In the genomic region with DNA sequence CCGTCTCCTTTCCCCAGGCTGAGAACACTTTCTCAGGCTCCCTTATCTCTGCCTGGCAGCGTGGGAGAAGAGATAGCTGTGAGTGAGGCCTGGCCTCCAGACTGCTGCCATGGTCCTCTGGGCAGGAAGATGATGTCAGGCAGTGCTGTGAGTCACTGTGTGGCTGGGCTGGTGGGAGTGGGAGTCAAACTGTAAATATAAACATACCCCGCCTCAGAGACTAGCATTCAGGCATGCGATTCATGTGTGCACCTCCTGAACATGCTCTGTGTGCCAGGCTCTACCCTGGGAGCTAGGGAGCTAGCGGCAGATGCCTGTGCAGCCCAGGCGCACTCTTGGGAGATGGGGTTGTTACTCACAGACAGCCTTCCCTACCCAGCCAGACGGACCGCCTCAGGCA, we compare ENCODE assay signal across 11 mouse cellular contexts. TPM values are rescaled to one million over a fixed set of nuclear protein-coding genes. Genes with fewer than 3 reads are reported as not detected.
DNase-seq lines count a peak whose midpoint lies in the region; ATAC-seq lines count a peak whose summit lies in the region.
"Had no signal": no experiment of that assay in that cellular context is flagged by ENCODE, and none has a peak within 500 bp of the region (broad histone marks: within the 10 kb centered on the region; RNA-seq: fewer than 3 reads in every experiment).

No protein-coding gene starts in this region.

- H3K4me2 ChIP-seq in hindbrain, embryonic 16.5 days (ENCODE audit: low read length): no peak overlapping the region
- no peak overlapping the region for H3K4me2 ChIP-seq in heart, embryonic 14.5 days (ENCODE audit: low read length)
- H3K4me2 ChIP-seq in midbrain, embryonic 11.5 days: no peak overlapping the region
- H3K4me2 ChIP-seq: forebrain, embryonic 12.5 days; liver, embryonic 13.5 days; midbrain, embryonic 12.5 days; stomach, embryonic 15.5 days had no signal

- no peak overlapping the region for H3K4me3 ChIP-seq in hindbrain, embryonic 10.5 days
- no peak overlapping the region for H3K4me3 ChIP-seq in hindbrain, embryonic 16.5 days (ENCODE audit: low read length)
- H3K4me3 ChIP-seq in heart, embryonic 14.5 days (ENCODE audit: control insufficient read depth in 1 of 2, insufficient read depth in 1 of 2, low read depth in 1 of 2, low read length in 2 of 2): no peak overlapping the region
- H3K4me3 ChIP-seq in midbrain, embryonic 11.5 days (ENCODE audit: low read depth, low read length): no peak overlapping the region
- H3K4me3 ChIP-seq: forebrain, embryonic 12.5 days; liver, embryonic 13.5 days; midbrain, embryonic 12.5 days; stomach, embryonic 15.5 days had no signal

- no peak overlapping the region for H3K9ac ChIP-seq in hindbrain, embryonic 16.5 days (ENCODE audit: low read depth, low read length)
- H3K9ac ChIP-seq in heart, embryonic 14.5 days (ENCODE audit: low read length): no peak overlapping the region
- H3K9ac ChIP-seq in midbrain, embryonic 11.5 days (ENCODE audit: low read length): no peak overlapping the region
- H3K9ac ChIP-seq: forebrain, embryonic 12.5 days; liver, embryonic 13.5 days; midbrain, embryonic 12.5 days; stomach, embryonic 15.5 days had no signal

- peak overlapping the region; percentile 35; the same call in 1 of the 2 replicates for H3K27ac ChIP-seq in hindbrain, embryonic 10.5 days
- no peak overlapping the region for H3K27ac ChIP-seq in hindbrain, embryonic 16.5 days (ENCODE audit: low read depth, low read length)
- peak overlapping the region; percentile 23 to 55; a peak in 2 of 4 replicates for H3K27ac ChIP-seq in heart, embryonic 14.5 days (replicated peaks in 1 of 2; ENCODE audit: control insufficient read depth in 1 of 2, insufficient read depth in 1 of 2, low read depth in 2 of 2, low read length in 2 of 2)
- H3K27ac ChIP-seq in midbrain, embryonic 11.5 days (ENCODE audit: low read depth, low read length): no peak overlapping the region
- H3K27ac ChIP-seq: forebrain, embryonic 12.5 days; liver, embryonic 13.5 days; midbrain, embryonic 12.5 days; stomach, embryonic 15.5 days had no signal

- peaks cover 9% of the 10 kb centered on the region for H3K4me1 ChIP-seq in hindbrain, embryonic 10.5 days (replicated peaks)
- H3K4me1 ChIP-seq in hindbrain, embryonic 16.5 days (ENCODE audit: control insufficient read depth, insufficient read depth, low read depth, low read length): no peaks in the 10 kb centered on the region
- peaks cover 18 to 26% of the 10 kb centered on the region in 2 experiments for H3K4me1 ChIP-seq in heart, embryonic 14.5 days (ENCODE audit: control insufficient read depth in 2 of 2, insufficient read depth in 2 of 2, low read length in 2 of 2)
- H3K4me1 ChIP-seq in midbrain, embryonic 11.5 days (ENCODE audit: control insufficient read depth, insufficient read depth, low read length): no peaks in the 10 kb centered on the region; the same call in 1 of the 2 replicates
- H3K4me1 ChIP-seq: forebrain, embryonic 12.5 days; liver, embryonic 13.5 days; midbrain, embryonic 12.5 days had no signal

- H3K36me3 ChIP-seq in hindbrain, embryonic 10.5 days: no peaks in the 10 kb centered on the region
- no peaks in the 10 kb centered on the region for H3K36me3 ChIP-seq in hindbrain, embryonic 16.5 days (ENCODE audit: control insufficient read depth, insufficient read depth, low read length)
- H3K36me3 ChIP-seq in heart, embryonic 14.5 days (ENCODE audit: control insufficient read depth, insufficient read depth, low read length): no peaks in the 10 kb centered on the region
- H3K36me3 ChIP-seq in midbrain, embryonic 11.5 days (ENCODE audit: control insufficient read depth, insufficient read depth, low read length): no peaks in the 10 kb centered on the region
- H3K36me3 ChIP-seq: forebrain, embryonic 12.5 days; liver, embryonic 13.5 days; midbrain, embryonic 12.5 days; stomach, embryonic 15.5 days had no signal

- no peak for ATAC-seq in hindbrain, embryonic 16.5 days
- 0 out of 2 replicates have a peak, but pooled peaks have one; percentile 16 for ATAC-seq in heart, embryonic 14.5 days (ENCODE audit: insufficient number of reproducible peaks, insufficient read depth, low FRiP score, low read depth)
- ATAC-seq in midbrain, embryonic 11.5 days (ENCODE audit: low FRiP score): no peak

- WGBS in hindbrain, embryonic 10.5 days: 77% methylated on average over 8 of the region's 8 CpGs
- WGBS in hindbrain, embryonic 16.5 days: 63% methylated on average over 8 of the region's 8 CpGs
- 28% methylated on average over 8 of the region's 8 CpGs for WGBS in heart, embryonic 14.5 days
- 80% methylated on average over 8 of the region's 8 CpGs for WGBS in midbrain, embryonic 11.5 days

- DNase-seq in hindbrain, embryonic 10.5 days (ENCODE audit: low spot score): peak; percentile 12
- DNase-seq in testis, postnatal 14 days (ENCODE audit: low spot score): peak; percentile 41
- no peak for DNase-seq in testis, postnatal 10 days (ENCODE audit: low spot score)
- DNase-seq in midbrain, embryonic 11.5 days (ENCODE audit: low spot score, missing footprints): no peak
- DNase-seq in retina, postnatal 1 day: no peak
- DNase-seq: liver, embryonic 13.5 days had no signal

- H3K9me3 ChIP-seq in hindbrain, embryonic 10.5 days: no peaks in the 10 kb centered on the region
- no peaks in the 10 kb centered on the region for H3K9me3 ChIP-seq in hindbrain, embryonic 16.5 days (ENCODE audit: control insufficient read depth, low read length)
- H3K9me3 ChIP-seq in heart, embryonic 14.5 days (ENCODE audit: control insufficient read depth, low read length): no peaks in the 10 kb centered on the region
- no peaks in the 10 kb centered on the region for H3K9me3 ChIP-seq in midbrain, embryonic 11.5 days (ENCODE audit: control insufficient read depth, low read length)
- H3K9me3 ChIP-seq: forebrain, embryonic 12.5 days; liver, embryonic 13.5 days; midbrain, embryonic 12.5 days; stomach, embryonic 15.5 days had no signal

- H3K27me3 ChIP-seq in hindbrain, embryonic 10.5 days (ENCODE audit: insufficient read depth, poor library complexity, severe bottlenecking): no peaks in the 10 kb centered on the region
- no peaks in the 10 kb centered on the region for H3K27me3 ChIP-seq in hindbrain, embryonic 16.5 days (replicated peaks; ENCODE audit: control insufficient read depth, insufficient read depth, low read length)
- H3K27me3 ChIP-seq in heart, embryonic 14.5 days (ENCODE audit: control insufficient read depth, insufficient read depth, low read length): no peaks in the 10 kb centered on the region
- H3K27me3 ChIP-seq in midbrain, embryonic 11.5 days (ENCODE audit: control insufficient read depth, insufficient read depth, low read length): no peaks in the 10 kb centered on the region
- H3K27me3 ChIP-seq: forebrain, embryonic 12.5 days; liver, embryonic 13.5 days; midbrain, embryonic 12.5 days; stomach, embryonic 15.5 days had no signal

RNA-seq across cellular contexts. Expression of gene Krt79, which starts 1.8 kb away (rescaled TPM):
- 0.18 TPM in 1 of 2 replicates, not detected in the other for polyA plus RNA-seq in hindbrain, embryonic 10.5 days (2016; fragmentation: Nextera tagmentation; extraction: Ambion mirVana)
- 0.65 and 0.83 TPM in 2 replicates for polyA plus RNA-seq in hindbrain, embryonic 16.5 days (2015; fragmentation: Nextera tagmentation; extraction: Ambion mirVana)
- 0.51 and 0.63 TPM in 2 replicates for polyA plus RNA-seq in heart, embryonic 14.5 days (2014; fragmentation: Nextera tagmentation; extraction: Ambion mirVana)
- 0.18 and 0.25 TPM in 2 replicates for polyA plus RNA-seq in midbrain, embryonic 11.5 days (2014; fragmentation: Nextera tagmentation; extraction: Ambion mirVana)
- polyA plus RNA-seq: liver, embryonic 13.5 days had no signal

RNA-seq across cellular contexts. Expression of gene Krt78, which starts 12.1 kb away (rescaled TPM):
- polyA plus RNA-seq in hindbrain, embryonic 10.5 days (2016; fragmentation: Nextera tagmentation; extraction: Ambion mirVana): not detected in 2 replicates
- 0.08 TPM in 1 of 2 replicates, not detected in the other for polyA plus RNA-seq in hindbrain, embryonic 16.5 days (2015; fragmentation: Nextera tagmentation; extraction: Ambion mirVana)
- not detected in 2 replicates for polyA plus RNA-seq in heart, embryonic 14.5 days (2014; fragmentation: Nextera tagmentation; extraction: Ambion mirVana)
- not detected in 2 replicates for polyA plus RNA-seq in midbrain, embryonic 11.5 days (2014; fragmentation: Nextera tagmentation; extraction: Ambion mirVana)
- polyA plus RNA-seq: forebrain, embryonic 12.5 days; midbrain, embryonic 12.5 days had no signal

RNA-seq across cellular contexts. Expression of gene Krt4, which starts 17.4 kb away (rescaled TPM):
- not detected in 2 replicates for polyA plus RNA-seq in hindbrain, embryonic 10.5 days (2016; fragmentation: Nextera tagmentation; extraction: Ambion mirVana)
- 0.09 TPM in 1 of 2 replicates, not detected in the other for polyA plus RNA-seq in hindbrain, embryonic 16.5 days (2015; fragmentation: Nextera tagmentation; extraction: Ambion mirVana)
- polyA plus RNA-seq in heart, embryonic 14.5 days (2014; fragmentation: Nextera tagmentation; extraction: Ambion mirVana): 0.42 TPM in 1 of 2 replicates, not detected in the other
- polyA plus RNA-seq in midbrain, embryonic 11.5 days (2014; fragmentation: Nextera tagmentation; extraction: Ambion mirVana): not detected in 2 replicates
- polyA plus RNA-seq: forebrain, embryonic 12.5 days; midbrain, embryonic 12.5 days had no signal

RNA-seq across cellular contexts. Expression of gene Krt76, which starts 49.2 kb away (rescaled TPM):
- not detected in 2 replicates for polyA plus RNA-seq in hindbrain, embryonic 10.5 days (2016; fragmentation: Nextera tagmentation; extraction: Ambion mirVana)
- not detected in 2 replicates for polyA plus RNA-seq in hindbrain, embryonic 16.5 days (2015; fragmentation: Nextera tagmentation; extraction: Ambion mirVana)
- not detected in 2 replicates for polyA plus RNA-seq in heart, embryonic 14.5 days (2014; fragmentation: Nextera tagmentation; extraction: Ambion mirVana)
- polyA plus RNA-seq in midbrain, embryonic 11.5 days (2014; fragmentation: Nextera tagmentation; extraction: Ambion mirVana): not detected in 2 replicates
- polyA plus RNA-seq: forebrain, embryonic 12.5 days; liver, embryonic 13.5 days; midbrain, embryonic 12.5 days; stomach, embryonic 15.5 days had no signal

Comparison
In these comparisons a context has a peak if more than half of its experiments do, and no peak if none do; other contexts are left out.
1. DNase-seq: peak in hindbrain, embryonic 10.5 days (single experiment) and testis, postnatal 14 days (single experiment); none in testis, postnatal 10 days (single experiment), midbrain, embryonic 11.5 days (single experiment) and retina, postnatal 1 day (single experiment).
2. H3K27ac ChIP-seq: peak in hindbrain, embryonic 10.5 days (single experiment) and heart, embryonic 14.5 days (2 of 2); none in hindbrain, embryonic 16.5 days (single experiment) and midbrain, embryonic 11.5 days (single experiment).